Mouse (Mus musculus): ENCODE data around the gene Birc7.
A peak's percentile ranks its signal among the peaks of the same experiment; 100 is the strongest.

Birc7 gene

GRCm38 (mm10) chr2:180905556-180906221 is 23.1 kb upstream of the Birc7 start:
- DNase-seq, result no peak

DNA sequence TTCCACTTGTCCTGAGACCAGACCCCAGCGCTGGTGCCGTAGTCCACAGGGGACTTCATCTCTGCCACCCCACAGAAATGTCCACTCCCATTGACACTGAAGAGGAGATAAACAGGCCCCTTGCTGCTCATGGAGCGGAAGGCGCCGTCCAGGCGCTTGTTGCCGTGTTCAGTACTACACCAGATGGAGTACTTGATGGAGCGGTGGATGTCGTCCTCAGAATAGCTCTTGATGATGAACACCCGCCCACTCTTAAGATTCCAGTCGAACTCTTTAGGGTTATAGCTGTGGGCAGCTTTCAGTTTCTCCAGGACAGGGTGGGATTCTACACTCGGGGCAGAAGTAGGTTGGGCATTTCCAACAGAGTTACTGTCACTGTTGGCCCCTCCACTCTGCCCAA is 17.9 kb upstream of the Birc7 start:
- DNase-seq, result no peak

- no peak for DNase-seq
Observed at GRCm38 (mm10) chr2:180915886-180916433, 12.9 kb upstream of the Birc7 start.

- DNase-seq, result no peak
Observed at GRCm38 (mm10) chr2:180919913-180920809, 8.7 kb upstream of the Birc7 start.

GRCm38 (mm10) chr2:180920810-180921400 is 7.9 kb upstream of the Birc7 start, which contains the start of gene Ythdf1:
Ythdf1 (minus strand) TSS chr2:180920949.
- DNase-seq, result peak; percentile 98

GRCm38 (mm10) chr2:180922739-180923138 is 6.1 kb upstream of the Birc7 start:
- DNase-seq, result no peak

DNA sequence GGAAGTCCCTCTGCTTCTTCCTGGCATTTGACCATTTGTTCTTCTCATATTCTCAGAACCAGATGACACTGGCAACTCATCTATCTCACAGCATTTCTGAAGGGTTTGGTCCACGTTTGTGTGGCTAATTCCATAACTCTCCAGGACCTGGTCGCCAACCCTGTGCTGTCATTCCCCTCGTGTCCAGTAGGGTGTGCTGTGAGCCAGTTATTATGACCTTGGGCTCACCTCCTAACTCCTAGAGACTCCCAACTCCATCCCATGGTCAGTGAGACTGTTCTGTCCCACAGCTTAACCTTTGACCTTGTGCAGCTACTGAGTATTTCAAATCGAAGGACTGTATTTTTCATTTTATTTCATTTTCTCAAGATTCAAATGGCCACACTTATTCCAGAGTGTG is 3.6 kb upstream of the Birc7 start:
- peak; percentile 78 for DNase-seq

- no peak for DNase-seq
Observed at GRCm38 (mm10) chr2:180932418-180932817, 3.6 kb downstream of the Birc7 start.

DNA sequence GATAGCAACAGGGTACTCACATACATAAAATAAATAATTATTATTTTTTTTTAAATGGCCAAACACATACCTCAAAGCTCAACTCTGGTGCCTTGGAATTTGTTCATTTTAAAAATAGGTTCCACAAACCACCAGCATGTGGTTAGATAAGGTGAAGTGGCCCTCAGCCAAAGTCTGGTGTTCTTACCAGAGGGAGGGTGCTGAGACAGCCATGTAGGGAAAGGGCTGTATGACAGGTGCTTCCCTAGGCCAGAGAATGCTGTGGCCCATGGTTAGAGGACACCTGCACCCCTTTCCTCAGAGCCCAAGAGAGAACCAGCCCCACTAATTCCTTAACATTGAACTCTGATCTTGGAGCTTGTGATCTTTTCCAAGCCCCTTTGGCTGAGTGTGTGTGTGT is 11.4 kb downstream of the Birc7 start:
- DNase-seq, result no peak

GRCm38 (mm10) chr2:180941869-180942268 is 13.0 kb downstream of the Birc7 start:
- DNase-seq, result no peak

GRCm38 (mm10) chr2:180949947-180950346 is 21.1 kb downstream of the Birc7 start:
- DNase-seq, result no peak

GRCm38 (mm10) chr2:180952731-180953171 is 23.9 kb downstream of the Birc7 start:
- DNase-seq, result no peak

GRCm38 (mm10) chr2:180953638-180954037 is 24.8 kb downstream of the Birc7 start:
- no peak for DNase-seq

DNA sequence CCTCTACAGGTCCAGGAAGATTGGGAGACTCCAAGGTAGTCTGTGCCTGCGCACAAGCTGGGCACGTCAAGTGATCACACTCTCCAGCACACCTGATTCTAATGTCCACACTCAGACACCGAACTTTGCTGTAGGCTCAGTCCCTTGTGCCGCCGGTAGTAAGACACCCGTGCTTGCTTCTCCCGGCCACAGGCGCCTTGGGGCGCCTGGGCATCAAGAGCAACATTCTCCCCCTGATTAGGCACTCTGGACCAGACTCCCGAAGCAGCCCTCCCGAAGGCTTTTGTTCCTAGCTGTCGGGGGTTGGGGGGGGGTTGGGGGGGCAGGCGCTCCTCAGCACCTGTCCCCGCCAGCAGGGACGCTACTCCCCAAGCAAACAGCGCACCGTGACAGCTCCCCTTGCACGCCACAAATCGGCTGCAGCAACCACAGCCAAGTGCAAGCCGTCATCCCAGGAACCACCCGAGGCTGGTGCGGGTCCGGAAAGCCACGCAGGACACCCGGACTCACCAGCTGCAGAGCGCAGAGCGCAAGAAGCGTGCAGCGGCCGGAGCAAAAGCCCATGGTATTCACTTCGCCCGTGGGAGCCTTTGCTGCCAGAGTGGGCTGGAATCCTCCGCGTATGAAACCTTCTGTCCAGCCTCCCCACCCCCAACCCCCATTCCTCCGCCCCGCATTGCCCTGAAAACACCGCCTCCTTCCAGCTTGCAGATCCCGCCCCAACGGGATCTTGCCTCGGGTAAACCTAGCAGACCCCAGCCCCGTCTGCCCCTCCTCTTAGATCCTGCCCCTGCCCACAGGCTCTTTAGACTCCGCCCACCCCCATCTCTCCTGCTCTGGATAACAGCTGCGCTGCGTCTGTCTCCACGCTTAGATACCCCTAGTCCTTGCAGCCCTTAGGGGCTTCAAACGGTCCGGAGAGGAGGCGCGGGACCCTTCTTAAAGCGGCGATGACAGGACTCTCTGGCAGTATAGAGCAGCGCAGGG is 25.5 kb downstream of the Birc7 start, which contains the start of gene Nkain4:
TSS of gene Nkain4 (minus strand) at position 639 of the 987 bp plus-strand sequence.
- DNase-seq, result no peak

DNA sequence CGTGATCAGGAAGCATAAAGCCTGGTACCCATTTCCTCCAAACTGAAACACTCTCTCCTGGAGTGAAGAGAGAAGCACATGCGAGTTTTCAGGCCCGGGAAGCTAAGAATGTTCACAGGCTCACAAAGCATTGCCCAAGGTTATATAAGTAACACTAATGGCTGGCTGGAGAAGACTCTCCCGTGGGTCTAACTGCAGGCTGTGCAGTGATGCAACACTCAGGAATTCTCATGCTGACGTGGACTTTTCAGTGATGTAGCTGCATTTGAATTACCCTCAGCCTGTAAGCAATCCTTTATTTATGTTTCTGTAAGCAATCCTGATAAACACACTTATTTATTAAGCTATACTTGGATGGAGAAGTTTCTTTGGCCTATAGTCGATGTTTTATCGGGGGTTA is 30.8 kb downstream of the Birc7 start:
- no peak for DNase-seq

DNA sequence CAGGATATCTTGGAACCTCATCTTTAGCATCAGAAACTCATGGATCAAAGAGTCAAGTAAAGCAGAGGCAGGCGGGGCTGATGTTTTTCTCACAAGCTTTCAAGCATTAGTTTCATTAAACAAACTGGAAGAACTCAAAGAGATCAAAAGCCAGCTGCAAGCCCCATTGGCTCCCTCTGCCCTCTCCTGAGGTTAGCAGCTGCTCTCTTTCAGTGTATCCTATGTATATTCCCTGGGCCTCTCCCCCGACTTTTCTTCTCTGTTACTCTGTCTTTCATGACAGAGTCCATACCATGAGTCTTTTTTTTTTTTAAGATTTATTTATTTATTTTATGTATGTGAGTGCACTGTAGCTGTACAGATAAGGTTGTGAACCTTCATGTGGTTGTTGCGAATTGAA is 31.4 kb downstream of the Birc7 start:
- no peak for DNase-seq

DNA sequence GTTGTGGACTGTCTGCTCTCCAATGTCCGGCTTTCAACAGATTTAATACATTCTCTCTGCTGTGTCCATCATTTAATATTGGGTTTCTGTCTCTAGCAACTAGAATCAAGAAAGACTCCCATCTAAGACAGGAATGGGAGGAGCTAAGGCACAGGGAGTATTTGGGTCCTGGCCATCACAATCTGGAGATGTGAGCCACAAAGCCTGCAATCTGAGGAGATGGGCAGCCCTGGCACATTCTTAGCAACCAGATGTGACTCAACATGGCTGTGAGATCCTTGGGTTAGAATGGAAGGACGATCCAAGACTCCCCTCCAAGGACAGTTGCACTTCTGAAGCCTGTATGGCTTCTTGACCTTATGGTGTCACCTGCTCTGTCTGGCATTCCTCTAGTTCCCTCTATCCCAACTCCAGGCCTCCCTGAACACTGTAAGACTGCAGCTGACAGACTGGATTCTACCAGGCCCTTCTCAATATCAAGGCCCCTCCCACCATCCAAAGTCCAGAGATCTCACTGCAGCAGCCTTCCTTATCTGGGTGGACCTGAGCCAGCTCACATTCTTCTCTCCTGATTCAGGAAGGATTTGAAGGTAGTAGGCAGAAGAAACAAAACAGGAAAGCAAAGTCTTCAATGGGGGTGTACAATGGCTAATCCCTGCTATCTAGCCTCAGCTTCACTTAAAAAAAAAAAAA is 33.9 kb downstream of the Birc7 start:
- DNase-seq, result peak; percentile 46

DNA sequence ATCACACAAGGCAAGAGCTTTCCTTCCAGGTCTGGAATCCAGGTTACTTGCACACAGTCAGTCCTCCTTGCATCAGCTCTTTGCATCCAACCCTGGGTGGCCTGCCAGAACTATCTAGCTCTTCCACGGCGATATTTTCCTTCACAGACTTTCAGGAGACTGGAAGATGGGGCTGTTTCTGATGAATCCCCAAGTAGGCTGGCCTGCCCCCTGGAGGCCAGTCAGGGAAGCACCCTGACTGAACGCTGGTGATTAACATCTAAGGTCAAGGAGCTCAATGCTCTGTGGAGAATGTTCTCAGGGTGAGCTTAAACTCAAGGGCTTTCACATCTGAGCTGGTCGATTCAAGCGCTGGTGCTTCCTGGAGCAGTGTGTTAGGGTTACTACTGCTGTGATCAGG is 35.1 kb downstream of the Birc7 start:
- peak; percentile 85 for DNase-seq

- DNase-seq, result peak; percentile 35
Observed at GRCm38 (mm10) chr2:180966092-180966882, 37.5 kb downstream of the Birc7 start.

DNA sequence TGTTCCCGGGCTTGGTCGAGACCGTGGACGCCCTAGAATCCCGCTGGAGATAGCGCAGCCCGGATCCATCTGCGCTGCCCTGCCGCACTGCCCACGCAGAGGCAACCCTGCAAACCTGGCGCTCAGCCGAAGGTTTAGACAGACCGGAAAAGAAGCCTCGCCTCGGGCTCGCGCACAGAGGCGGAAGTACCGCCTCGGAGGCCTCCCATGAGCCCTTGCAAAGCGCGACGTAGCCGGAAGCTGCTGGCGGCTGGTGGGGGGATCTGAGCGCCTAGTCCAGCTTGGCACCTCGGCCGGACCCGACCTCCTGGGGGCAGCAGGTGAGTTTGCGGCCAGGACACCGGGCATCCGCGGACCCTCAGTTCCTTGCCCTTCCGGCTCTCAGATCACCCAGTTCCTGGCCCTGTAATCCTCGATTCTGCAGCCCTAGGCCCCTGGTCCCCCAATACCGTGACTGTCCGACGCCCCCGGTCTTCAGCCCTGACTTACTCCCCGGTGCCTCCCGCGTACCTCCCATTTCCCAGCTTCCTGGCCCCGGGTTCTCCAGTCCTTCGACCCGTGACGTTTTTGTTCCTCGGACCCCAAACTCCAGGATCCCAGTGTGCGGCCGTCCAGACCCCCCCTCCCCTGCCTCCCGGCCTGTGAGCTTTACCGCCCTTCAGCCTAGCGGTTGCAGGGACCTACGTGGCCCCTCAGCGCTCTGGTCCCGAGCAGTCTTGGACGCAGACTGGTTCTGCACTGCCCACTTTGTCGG is 38.4 kb downstream of the Birc7 start, which contains the start of gene Arfgap1:
TSS of gene Arfgap1 (plus strand) at position 216 of the 754 bp plus-strand sequence.
- DNase-seq, result peak; percentile 92
